Mouse (Mus musculus) layer of hippocampus, adult 8-10 months (tissue): ENCODE results near the gene Panx2. TPM values are rescaled to one million over a fixed set of nuclear protein-coding genes. Genes with fewer than 3 reads are reported as not detected.
A peak's percentile ranks its signal among the peaks of the same experiment; 100 is the strongest.

ENCODE experiments used
- DNase-seq, 2 experiments: peaks; one replicate each; pipeline ENCODE4 v3.0.0; 2022; ENCODE audit warnings: low spot score in 2 of 2
- total RNA-seq, 4 experiments: library from RNA; stranded (reverse); gene quantifications; 2 replicates each; pipeline ENCODE4 v1.2.4; 2022

The Panx2 gene
- 100 to 1,000 TPM; 126 to 157 (median 144) TPM for total RNA-seq

GRCm38 (mm10) chr15:89059161-89059931 is at the start of gene Panx2:
Gene Panx2 (plus strand): TSS chr15:89059734.
- DNase-seq: peak in 1 of 2 experiments; percentile 39

DNA sequence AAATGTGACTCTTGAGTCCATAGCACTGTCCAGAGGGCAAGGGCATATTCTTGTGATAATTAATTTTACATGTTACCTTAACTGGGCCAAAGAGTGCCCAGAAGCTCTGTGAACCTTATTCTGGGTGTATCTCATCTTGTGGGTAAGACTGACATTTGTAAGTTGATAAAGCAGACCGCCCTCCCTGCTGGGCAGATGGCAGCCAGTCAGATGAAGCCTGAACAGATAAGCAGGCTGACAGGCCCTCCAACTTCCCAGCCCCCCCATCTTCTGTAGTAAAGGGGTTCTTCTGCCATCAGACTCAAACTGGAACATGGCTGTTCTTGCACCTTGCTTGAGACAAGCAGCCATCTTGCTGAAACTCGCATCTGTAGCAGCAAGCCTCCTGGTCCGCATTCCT is 42.8 kb upstream of the Panx2 start:
- no peak for DNase-seq

GRCm38 (mm10) chr15:89020085-89020484 is 39.4 kb upstream of the Panx2 start:
- no peak for DNase-seq

- DNase-seq: no peak
Observed at GRCm38 (mm10) chr15:89020492-89020891, 39.0 kb upstream of the Panx2 start.

DNA sequence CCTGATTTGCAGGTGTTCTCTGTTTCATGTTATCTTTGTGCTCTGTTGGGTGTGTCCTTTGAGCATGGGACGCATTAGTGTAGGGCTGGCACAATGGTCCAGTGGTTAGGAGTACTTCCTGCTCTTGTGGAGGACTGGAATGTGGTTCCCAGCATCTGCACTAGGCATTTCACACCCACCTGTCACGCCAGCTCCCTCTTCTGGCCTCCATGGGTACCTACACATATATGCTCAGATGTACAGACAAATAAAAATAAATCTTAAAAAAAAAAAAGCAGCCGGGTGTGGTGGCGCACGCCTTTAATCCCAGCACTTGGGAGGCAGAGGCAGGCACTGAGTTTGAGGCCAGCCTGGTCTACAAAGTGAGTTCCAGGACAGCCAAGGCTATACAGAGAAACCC is 15.2 kb upstream of the Panx2 start:
- no peak for DNase-seq

- DNase-seq: no peak
Observed at GRCm38 (mm10) chr15:89046356-89046755, 13.2 kb upstream of the Panx2 start.

- DNase-seq: no peak
Observed at GRCm38 (mm10) chr15:89054666-89055065, 4.9 kb upstream of the Panx2 start.

GRCm38 (mm10) chr15:89058736-89059135 is 798 bp upstream of the Panx2 start:
- no peak for DNase-seq

- DNase-seq: peak; percentile 17 to 29
Observed at GRCm38 (mm10) chr15:89060032-89060681, 623 bp downstream of the Panx2 start.

DNA sequence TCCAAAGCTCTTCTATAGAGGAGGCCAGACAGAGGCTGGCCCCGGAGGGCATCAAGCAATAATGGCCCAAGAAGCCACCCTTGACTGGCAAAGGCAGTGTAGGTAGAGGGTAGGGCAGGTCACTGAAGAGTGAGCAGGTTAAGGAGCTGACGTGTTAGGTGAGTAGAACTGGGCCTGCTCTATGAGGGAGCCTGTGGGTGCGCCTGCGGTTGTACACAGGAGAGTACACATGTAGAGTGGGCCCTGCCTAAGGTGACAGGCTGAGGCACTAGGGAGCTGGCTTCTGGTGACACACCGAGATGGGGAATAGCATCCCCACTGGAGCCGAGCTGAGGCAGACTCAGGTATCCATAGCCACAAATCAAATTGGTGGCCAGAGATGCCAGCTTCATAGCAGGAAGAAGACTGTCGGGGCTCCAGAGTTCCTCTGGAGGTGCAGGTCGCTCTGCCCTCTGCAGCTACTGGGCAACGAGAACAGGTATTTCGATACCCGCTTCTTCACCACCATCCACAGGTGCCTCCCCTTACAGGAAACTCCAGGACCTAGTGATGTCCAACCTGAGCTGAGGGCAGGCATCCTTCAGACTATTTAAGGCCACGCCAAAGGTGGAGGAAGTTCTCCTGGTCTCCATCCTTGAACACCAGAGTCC is 1.4 kb downstream of the Panx2 start:
- DNase-seq: no peak

DNA sequence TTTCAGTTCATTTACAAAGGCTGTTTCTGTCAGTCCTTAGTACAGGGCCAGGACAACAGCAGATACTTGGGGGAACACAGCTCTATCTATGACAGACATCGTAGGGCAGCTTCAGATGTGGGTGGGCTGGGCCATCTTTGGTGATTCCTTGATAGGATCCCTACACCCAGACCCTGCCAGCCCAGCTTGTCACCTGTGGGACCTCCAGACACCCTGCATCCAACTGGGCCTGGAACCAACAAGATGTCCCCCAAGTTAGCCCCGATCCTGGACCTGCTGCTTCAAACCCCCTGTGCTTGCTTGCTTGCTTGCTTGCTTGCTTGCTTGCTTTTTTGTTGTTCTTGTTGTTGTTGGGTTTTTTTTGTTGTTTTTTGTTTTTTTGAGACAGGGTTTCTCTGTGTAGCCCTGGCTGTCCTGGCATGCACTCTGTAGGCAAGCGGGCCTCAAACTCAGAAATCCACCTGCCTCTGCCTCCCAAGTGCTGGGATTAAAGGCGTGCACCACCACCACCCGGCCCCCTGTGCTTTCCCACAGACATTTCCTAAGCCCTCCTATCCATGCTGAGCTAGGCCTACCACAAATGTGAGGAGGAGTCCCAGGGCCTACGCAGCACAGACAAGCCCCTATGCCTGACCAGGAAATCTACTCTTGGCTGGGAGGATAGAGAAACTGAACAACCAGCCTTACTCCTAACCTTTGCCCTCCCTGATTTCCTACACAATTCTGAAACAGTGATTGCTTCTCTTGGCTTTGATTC is 2.4 kb downstream of the Panx2 start:
- no peak for DNase-seq

- no peak for DNase-seq
Observed at GRCm38 (mm10) chr15:89062518-89062910, 3.0 kb downstream of the Panx2 start.

DNA sequence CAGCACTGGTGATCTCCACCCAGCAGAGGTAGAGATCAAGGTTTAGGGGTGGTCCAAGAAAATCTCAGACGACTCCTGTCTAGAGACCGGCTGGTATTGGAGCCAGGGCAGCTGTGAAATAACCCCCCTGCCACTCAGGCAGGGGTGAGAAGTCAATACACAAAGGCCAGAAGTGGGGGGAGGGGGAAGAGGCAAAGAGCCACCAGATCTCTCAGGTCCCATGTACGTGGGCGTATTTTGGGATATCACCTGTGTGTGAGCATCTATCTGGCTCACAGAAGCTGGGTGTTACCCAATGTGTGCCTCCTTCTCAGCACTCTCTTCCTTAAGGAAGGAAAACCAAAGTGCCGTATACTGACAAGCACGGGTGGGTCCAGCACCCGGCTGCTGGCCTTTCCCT is 3.5 kb downstream of the Panx2 start:
- DNase-seq: no peak

DNA sequence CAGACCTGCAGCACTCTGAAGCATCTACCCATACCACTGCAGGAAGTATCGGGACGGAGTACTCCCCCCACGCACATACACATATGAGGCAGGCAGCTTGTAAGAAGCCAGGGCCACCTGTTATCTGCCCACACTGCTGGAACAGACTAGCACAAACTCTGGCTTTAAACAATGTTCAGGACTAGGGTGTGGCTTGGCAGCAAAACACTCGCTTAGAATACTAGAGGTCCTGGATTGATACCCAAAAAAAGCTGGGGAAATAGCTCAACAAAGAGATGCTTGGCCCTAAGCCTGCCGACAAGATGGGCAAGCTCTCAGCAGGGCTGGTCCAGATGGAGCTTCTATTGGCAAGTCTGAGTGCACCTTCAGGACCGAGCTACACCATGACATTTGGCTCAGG is 4.0 kb downstream of the Panx2 start:
- peak; percentile 88 to 89 for DNase-seq

GRCm38 (mm10) chr15:89064891-89065290 is 5.4 kb downstream of the Panx2 start:
- no peak for DNase-seq

DNA sequence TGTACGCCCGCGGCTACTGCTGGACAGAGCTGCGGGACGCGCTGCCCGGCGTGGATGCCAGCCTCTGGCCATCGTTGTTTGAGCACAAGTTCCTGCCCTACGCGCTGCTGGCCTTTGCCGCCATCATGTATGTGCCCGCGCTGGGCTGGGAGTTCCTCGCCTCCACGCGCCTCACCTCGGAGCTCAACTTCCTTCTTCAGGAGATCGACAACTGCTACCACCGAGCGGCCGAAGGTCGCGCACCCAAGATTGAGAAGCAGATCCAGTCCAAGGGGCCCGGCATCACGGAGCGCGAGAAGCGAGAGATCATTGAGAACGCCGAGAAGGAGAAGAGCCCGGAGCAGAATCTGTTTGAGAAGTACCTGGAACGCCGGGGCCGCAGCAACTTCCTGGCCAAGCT is 8.1 kb downstream of the Panx2 start:
- DNase-seq: no peak

DNA sequence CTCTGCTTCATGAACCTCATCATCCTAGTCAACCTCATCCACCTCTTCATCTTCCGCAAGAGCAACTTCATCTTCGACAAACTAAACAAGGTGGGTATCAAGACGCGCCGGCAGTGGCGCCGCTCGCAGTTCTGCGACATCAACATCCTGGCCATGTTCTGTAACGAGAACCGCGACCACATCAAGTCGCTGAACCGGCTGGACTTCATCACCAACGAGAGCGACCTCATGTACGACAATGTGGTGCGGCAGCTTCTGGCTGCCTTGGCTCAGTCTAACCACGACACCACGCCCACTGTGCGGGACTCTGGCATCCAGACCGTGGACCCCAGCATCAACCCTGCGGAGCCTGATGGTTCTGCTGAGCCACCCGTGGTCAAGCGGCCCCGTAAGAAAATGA is 8.7 kb downstream of the Panx2 start:
- peak in 1 of 2 experiments; percentile 5 for DNase-seq

DNA sequence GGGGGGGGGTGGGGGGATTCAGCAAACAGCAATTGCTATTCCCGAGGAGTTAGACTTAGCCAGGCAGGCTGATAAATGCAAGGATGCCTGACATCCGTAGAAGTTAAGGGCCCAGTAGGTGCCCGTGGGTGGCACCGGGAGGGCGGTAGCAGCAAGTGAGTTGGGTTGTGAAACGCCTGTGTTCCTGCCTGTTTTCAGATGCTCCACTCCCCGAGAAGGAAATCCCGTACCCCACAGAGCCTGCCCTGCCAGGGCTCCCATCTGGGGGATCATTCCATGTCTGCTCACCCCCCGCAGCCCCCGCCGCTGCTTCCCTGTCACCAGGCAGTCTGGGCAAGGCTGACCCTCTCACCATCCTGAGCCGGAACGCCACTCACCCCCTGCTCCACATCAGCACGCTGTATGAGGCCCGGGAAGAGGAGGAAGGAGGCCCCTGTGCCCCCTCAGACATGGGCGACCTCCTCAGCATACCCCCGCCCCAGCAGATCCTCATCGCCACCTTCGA is 9.9 kb downstream of the Panx2 start:
- DNase-seq: no peak

DNA sequence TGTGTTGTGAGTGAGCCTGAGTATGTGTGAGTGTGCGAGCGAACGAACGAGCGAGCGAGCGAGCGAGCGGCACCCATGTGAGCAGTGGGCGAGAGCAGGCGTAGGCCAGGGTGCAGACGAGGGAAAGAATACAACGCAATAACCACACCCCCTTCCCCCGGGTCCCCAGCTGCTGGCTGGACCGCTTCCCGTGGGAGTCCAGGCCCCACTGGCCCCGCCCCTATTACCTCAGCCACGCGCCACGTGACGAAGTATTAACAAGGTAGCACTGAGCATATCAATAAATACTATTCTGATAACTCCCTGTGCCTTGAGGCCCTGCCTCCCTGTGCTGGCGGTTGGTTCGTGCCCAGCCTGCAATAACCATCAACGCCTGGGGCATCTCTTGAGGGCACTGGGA is 11.1 kb downstream of the Panx2 start:
- DNase-seq: no peak

GRCm38 (mm10) chr15:89073993-89074603 is 14.6 kb downstream of the Panx2 start:
- DNase-seq: no peak
